9 mouse cellular contexts compared by ENCODE assay signal in genomic region chr13:32493309-32493708, GRCm38 (mm10).
DNase-seq lines count a peak whose midpoint lies in the region; ATAC-seq and TF ChIP-seq lines count a peak whose summit lies in the region.
"Had no signal": no experiment of that assay in that cellular context is flagged by ENCODE, and none has a peak within 500 bp of the region (broad histone marks: within the 10 kb centered on the region; RNA-seq: fewer than 3 reads in every experiment).

No protein-coding gene starts in this region.

- H3K9me3 ChIP-seq in heart, embryonic 12.5 days (replicated peaks), result no peaks in the 10 kb centered on the region

- 13% methylated on average over 7 of the region's 7 CpGs for WGBS in heart, adult 2 months
- 23% methylated on average over 7 of the region's 7 CpGs for WGBS in heart, embryonic 12.5 days

- no peaks in the 10 kb centered on the region for H3K79me2 ChIP-seq in heart, adult 2 months (replicated peaks; ENCODE audit: control insufficient read depth, insufficient read depth, low read length)

- peak; percentile 90 for TF ChIP-seq CTCF in heart, adult 2 months (IDR thresholded peaks at IDR 0.05)

- intact Hi-C loops in heart, adult 2 months (cut with DNase I), result loop anchor here (1.0 to 10.0 kb wide), 5 partner anchors 81 to 701 kb away; no protein-coding TSS in a partner anchor
- intact Hi-C loops in heart, postnatal 36 days (cut with DNase I), result loop anchor here (1.0 to 10.0 kb wide), 5 partner anchors 169 to 701 kb away; no protein-coding TSS in a partner anchor

- TF ChIP-seq POLR2A in heart, adult 2 months (IDR thresholded peaks at IDR 0.05; ENCODE audit: insufficient read depth, low read depth, low read length), result no peak

- H3K4me3 ChIP-seq in heart, adult 2 months, result peak overlapping the region; percentile 0; the same call in 1 of the 2 replicates
- H3K4me3 ChIP-seq in heart, embryonic 12.5 days, result no peak overlapping the region

- peak; percentile 68 for TF ChIP-seq EP300 in heart, adult 2 months (IDR thresholded peaks at IDR 0.05; ENCODE audit: insufficient read depth, low read depth, low read length)

- peak; percentile 58 to 72 for DNase-seq in heart, adult 2 months
- DNase-seq in adipocyte (ENCODE audit: low spot score), result peak; percentile 92
- DNase-seq in embryo, embryonic 10.5 days (ENCODE audit: low spot score), result peak; percentile 85
- peak; percentile 65 to 73 for DNase-seq in heart, postnatal 36 days
- peak; percentile 79 to 80 for DNase-seq in layer of hippocampus, postnatal 10 days (ENCODE audit: low spot score in 2 of 2)
- DNase-seq in lung, postnatal 4 days, result peak; percentile 35 to 67
- DNase-seq in urinary bladder, postnatal 4 days (ENCODE audit: low spot score in 2 of 2), result peak; percentile 28 to 67

- no peak for ATAC-seq in heart, embryonic 12.5 days (ENCODE audit: insufficient number of reproducible peaks, low FRiP score)

- no peak overlapping the region; the same call in 1 of the 2 replicates for H3K27ac ChIP-seq in heart, adult 2 months
- H3K27ac ChIP-seq in heart, embryonic 12.5 days (ENCODE audit: poor library complexity, severe bottlenecking), result no peak overlapping the region
- H3K27ac ChIP-seq: macrophage had no signal

- no peak overlapping the region for H3K4me2 ChIP-seq in heart, embryonic 12.5 days

- peaks cover 1% of the 10 kb centered on the region; the same call in 1 of the 2 replicates for H3K4me1 ChIP-seq in heart, adult 2 months (ENCODE audit: control insufficient read depth, insufficient read depth, low read length)
- peaks cover 13% of the 10 kb centered on the region for H3K4me1 ChIP-seq in heart, embryonic 12.5 days (replicated peaks)

- no peak overlapping the region for H3K9ac ChIP-seq in heart, adult 2 months (ENCODE audit: low read depth, low read length)
- H3K9ac ChIP-seq in heart, embryonic 12.5 days, result no peak overlapping the region

- H3K27me3 ChIP-seq in heart, adult 2 months (ENCODE audit: control insufficient read depth, insufficient read depth, low read length), result no peaks in the 10 kb centered on the region
- peaks cover 10% of the 10 kb centered on the region; the same call in 1 of the 2 replicates for H3K27me3 ChIP-seq in heart, embryonic 12.5 days (replicated peaks)

- H3K36me3 ChIP-seq in heart, adult 2 months (ENCODE audit: control insufficient read depth, insufficient read depth, low read length), result no peaks in the 10 kb centered on the region
- H3K36me3 ChIP-seq in heart, embryonic 12.5 days, result no peaks in the 10 kb centered on the region
